Mouse (Mus musculus) left cerebral cortex, postnatal 14 days (tissue): ENCODE measurements around the gene Vwde. TPM values are rescaled to one million over a fixed set of nuclear protein-coding genes. Genes with fewer than 3 reads are reported as not detected.

ENCODE experiments used
- DNase-seq, 2 experiments: peaks; one replicate each; pipeline ENCODE4 v3.0.0; 2021 to 2022; ENCODE audit warnings: low spot score in 2 of 2, mixed read lengths in 1 of 2
- intact Hi-C: fragments of 180-260 bp; cut with DNase I; formaldehyde crosslinking; loops from one replicate; pipeline ENCODE4 v1.15.1; 2025
- long read RNA-seq, 2 experiments: library from polyadenylated mRNA; stranded (forward); transcript quantifications; one replicate each; pipeline ENCODE4 v2.0.0; 2021
- total RNA-seq, 2 experiments: library from RNA; stranded (reverse); gene quantifications; 2 replicates each; pipeline ENCODE4 v1.2.3; 2021

The Vwde gene
- total RNA-seq = under 1 TPM in 1 of 2 experiments, not detected in 1; 0.09 TPM
- long read RNA-seq, experiment 1 = 0 reads
- long read RNA-seq, experiment 2 = 0 reads

- DNase-seq = no peak
- intact Hi-C loops = no loop called here
Observed at GRCm38 (mm10) chr6:13224596-13225227, at the start of gene Vwde. TSS of gene Vwde (minus strand) at chr6:13224965.

GRCm38 (mm10) chr6:13255341-13255740 lies 30.6 kb upstream of the Vwde start:
- no peak for DNase-seq
- intact Hi-C loops = no loop called here

GRCm38 (mm10) chr6:13248317-13248969 lies 23.7 kb upstream of the Vwde start:
- no peak for DNase-seq
- intact Hi-C loops = no loop called here

- intact Hi-C loops = no loop called here
- DNase-seq = no peak
Observed at GRCm38 (mm10) chr6:13206157-13206556, 18.6 kb downstream of the Vwde start.

- DNase-seq = no peak
- intact Hi-C loops = no loop called here
Observed at GRCm38 (mm10) chr6:13197486-13197885, 27.3 kb downstream of the Vwde start.

GRCm38 (mm10) chr6:13186836-13187235 lies 37.9 kb downstream of the Vwde start:
- DNase-seq = no peak
- intact Hi-C loops = no loop called here

- no peak for DNase-seq
- intact Hi-C loops = no loop called here
Observed at GRCm38 (mm10) chr6:13180061-13180460, 44.7 kb downstream of the Vwde start.

GRCm38 (mm10) chr6:13169459-13170150 lies 55.2 kb downstream of the Vwde start:
- intact Hi-C loops = no loop called here
- DNase-seq = no peak

GRCm38 (mm10) chr6:13166240-13166937 lies 58.4 kb downstream of the Vwde start:
- intact Hi-C loops = no loop called here
- DNase-seq = no peak

GRCm38 (mm10) chr6:13159437-13159836 lies 65.3 kb downstream of the Vwde start:
- intact Hi-C loops = loop anchor here (5.0 to 10.0 kb wide), 2 partner anchors 123 to 405 kb away; no protein-coding TSS in a partner anchor
- DNase-seq = peak; percentile 33 to 48

GRCm38 (mm10) chr6:13153888-13154697 lies 70.7 kb downstream of the Vwde start:
- intact Hi-C loops = loop anchor here (2.0 to 10.0 kb wide), 3 partner anchors 399 to 837 kb away; no protein-coding TSS in a partner anchor

GRCm38 (mm10) chr6:13152062-13152640 lies 72.6 kb downstream of the Vwde start:
- intact Hi-C loops = loop anchor here (2.0 to 10.0 kb wide), 3 partner anchors 397 to 835 kb away; no protein-coding TSS in a partner anchor

More at GRCm38 (mm10) chr6:13153888-13154697, 70.7 kb downstream of the Vwde start:
- DNase-seq = no peak

GRCm38 (mm10) chr6:13137255-13137654 lies 87.5 kb downstream of the Vwde start:
- no peak for DNase-seq
- intact Hi-C loops = no loop called here

More at GRCm38 (mm10) chr6:13152062-13152640, 72.6 kb downstream of the Vwde start:
- DNase-seq = peak; percentile 54 to 75

GRCm38 (mm10) chr6:13108662-13109061 lies 116.1 kb downstream of the Vwde start:
- intact Hi-C loops = no loop called here
- no peak for DNase-seq

Other genes starting within 250 kb of the Vwde start
- gene Tmem106b, start 155.2 kb downstream of the Vwde start, total RNA-seq = 100 to 1,000 TPM; 152 to 159 TPM